Mouse (Mus musculus) urinary bladder, postnatal 10 days (tissue): ENCODE data around the gene Traf4.
"Not testable (repeated sequence)": the region's sequence is repeated elsewhere in the genome, so short reads cannot be mapped to it uniquely, and the experiment has no call there.

ENCODE experiments used
- DNase-seq: peaks from one replicate; pipeline ENCODE4 v3.0.0; 2022; ENCODE audit warnings: low spot score

The Traf4 gene

DNA sequence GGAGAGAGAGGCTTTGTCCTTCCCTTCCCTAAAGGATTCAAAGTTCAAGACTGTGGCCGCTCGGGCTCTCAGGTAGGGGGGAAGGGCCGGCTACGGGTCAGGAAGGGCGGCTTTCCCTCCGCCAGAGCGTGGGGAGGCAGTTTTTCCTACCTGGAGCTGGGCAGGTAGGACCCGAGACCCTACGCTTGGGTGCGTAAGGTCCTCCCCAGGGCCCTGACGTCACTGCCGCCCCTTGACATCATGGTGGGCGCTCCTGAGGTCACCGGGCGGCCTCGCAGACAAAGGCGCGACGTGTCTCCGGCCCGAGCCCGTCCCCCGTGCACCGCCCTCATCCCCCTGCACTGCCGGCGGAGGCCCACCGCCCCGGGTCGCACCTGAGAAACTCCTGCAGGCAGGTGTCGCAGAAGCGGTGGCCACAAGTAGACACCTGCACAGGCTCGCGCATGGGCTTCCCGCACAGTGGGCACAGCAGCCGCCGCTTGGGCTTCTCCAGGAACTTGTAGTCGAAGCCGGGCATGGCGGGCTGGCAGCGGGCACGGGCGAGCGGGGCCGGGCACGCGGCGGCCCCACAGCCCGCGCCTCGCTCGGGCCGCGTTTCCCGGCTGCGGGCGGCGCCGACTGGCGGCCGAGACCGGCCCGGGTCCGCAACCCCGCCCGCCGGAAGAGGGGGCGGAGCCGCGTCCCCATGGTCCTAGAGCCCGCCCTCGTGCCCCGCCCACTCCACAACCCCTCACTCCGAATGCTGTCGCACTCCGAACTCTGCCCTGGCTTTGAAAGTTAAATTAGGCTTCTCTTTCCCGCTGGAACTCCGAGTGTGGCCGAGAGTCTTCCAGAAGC is at the start of gene Traf4:
TSS of gene Traf4 (minus strand) at position 666 of the 837 bp plus-strand sequence.
- DNase-seq: no peak

DNA sequence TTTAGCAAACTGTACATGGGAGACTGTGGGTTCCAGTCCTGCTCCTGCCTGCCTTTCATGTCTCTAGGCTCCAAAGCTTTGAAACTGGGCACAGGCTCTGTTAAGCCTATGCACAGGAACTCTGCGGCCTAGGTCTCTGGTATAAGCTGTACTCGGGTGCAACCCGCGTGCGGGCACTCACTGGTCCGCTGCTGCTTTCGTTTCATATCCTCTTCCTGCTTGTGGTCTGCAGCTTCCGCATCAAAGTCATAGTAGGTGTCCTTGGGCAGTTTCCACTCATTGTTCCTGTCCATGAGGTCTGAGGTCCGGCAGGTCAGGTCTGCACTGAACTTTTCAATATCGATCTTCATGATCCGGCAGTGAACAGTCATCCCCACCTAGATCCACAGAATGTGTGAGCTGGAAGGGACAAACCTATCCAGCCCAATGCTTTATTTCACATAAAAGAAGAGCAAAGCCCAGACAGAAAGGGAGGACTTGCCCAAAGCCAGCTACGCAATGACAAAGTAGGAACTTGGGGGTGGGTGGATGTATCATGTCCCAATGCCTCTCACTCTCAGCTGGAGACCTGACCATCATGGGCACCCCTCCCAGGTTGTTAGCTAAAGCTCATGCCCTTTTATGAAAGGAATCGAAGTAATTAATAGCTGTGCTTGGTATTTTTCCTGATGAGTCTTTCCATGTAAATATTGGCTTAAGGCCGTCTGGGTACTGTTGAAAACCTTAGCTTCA is 47.9 kb upstream of the Traf4 start:
- DNase-seq: no peak

DNA sequence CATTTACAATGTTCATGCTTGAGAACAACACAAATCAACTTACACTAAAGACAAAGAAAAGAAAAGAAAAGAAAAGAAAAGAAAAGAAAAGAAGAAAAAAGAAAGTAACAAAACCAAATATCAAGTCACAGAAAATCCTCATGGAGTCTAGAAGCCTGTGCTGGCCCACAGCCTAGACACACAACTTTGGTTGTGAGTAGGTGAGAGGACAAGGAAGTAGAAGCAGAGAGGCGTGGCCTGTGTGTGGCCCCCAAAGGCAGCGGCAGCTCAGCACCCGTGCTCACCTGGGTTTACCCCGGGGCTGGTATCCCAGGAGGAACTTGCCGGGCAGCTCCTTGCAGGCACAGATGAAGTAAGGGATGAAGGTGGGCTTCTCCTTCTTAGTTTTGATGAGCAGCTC is 46.1 kb upstream of the Traf4 start:
- no peak for DNase-seq

DNA sequence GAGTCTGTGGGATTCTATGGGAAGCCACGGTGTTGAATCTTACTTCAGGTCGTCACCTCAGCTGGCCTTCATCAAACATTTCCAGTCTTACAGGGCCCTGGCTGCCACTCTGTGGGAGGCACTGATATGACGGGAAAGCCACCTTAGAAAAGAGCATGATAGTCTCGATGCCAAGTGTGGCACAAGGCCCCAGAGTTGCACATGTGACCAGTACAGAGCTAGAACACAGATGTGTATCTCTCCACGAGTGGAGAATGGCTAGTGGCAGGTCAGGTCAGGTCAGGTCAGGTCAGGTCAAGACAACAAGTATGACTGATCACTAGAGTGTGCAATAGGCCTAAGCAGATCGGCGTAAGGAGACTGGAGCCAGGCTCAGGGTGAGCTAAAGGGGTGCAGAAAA is 45.2 kb upstream of the Traf4 start:
- no peak for DNase-seq

DNA sequence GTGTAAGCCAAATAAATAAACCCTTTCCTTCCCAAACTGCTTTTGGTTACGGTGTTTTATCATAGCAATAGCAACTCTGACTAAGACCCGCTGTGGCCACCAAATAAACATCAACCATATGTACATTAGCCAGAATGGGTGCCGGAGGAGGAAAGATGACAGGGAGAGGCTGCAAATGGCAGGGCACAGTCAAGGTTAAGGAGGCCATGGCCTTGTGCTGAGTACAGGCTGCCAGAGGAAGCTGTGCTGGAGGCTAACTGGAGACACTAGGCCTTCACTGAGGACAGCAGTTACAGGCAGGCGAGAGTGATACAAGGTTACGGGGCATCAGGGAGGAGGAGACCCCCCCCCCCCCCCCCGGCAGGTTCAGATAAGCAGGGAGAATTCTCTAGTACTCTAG is 44.5 kb upstream of the Traf4 start:
- DNase-seq: no peak

DNA sequence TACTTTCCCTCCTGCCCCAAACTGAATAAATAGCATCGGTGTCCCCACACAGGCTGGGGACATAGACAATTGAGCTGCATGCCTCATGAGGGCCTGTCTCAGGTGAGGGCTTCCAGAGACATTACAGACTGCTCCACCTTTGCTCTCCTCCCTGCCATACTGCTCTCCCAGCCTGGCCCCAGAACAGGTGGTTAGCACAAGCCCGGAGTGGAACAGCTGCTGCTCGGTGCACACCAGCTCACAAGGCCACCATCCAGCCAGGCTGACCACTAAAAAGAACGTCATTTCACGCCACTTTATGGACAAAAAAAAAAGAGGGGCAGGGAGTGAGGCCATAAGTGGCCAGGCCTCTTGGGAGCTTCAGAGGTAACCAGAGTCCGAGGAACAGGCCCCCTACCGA is 41.8 kb upstream of the Traf4 start:
- no peak for DNase-seq

DNA sequence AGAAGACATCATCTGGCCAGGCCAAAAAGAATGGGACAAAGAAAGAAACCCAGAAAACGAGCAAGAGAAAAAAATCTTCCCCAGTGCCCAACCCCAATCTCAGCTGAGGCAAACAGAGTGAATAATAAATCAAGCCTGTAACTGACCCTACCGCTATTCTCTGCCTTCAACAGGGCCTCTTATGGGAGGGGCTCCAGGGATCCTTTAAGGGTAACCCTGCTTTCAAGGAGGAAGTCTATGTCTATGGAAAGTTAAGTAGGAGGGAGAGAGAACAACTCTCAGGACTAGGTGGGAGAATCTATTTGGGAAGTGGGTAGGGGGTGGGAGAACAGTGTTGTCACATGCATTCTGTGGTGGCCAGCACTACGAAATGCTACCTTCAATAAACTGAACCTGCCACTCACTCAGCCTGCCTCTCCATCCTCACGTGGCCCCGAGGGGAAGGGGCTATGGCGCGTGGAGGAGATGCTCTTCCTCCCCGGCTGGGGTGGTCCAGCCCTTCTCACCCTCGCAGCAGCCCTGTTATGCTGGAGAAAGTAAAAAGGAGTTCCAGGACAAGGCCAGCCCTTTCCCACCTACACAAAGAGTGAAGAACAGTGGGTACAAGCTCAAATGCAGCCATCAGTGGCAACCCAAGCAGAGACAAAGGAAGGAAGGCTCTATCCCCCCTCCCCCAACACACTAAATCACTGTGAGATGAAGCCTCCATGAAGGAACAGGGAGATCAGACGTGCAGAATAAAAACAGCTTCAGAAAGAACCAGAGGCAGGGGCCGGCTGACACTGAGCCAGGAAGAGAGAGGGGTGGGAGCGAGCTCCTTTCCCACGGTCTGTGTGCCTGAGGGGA is 40.2 kb upstream of the Traf4 start:
- no peak for DNase-seq

DNA sequence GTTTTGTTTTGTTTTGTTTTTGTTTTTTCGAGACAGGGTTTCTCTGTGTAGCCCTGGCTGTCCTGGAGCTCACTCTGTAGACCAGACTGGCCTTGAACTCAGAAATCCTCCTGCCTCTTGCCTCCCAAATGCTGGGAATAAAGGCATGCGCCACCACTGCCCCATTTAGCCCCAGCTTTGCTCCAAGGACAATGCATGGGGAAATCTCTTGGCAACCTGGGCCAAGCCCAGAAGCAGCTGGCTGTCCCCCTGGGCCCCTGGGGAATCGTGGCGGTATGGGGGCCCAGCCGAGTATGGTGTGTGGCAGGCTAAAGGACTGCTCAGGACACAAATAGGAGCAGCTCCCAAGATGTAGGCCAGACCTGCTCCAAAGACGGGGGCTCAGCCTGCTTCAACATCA is 38.9 kb upstream of the Traf4 start:
- no peak for DNase-seq

DNA sequence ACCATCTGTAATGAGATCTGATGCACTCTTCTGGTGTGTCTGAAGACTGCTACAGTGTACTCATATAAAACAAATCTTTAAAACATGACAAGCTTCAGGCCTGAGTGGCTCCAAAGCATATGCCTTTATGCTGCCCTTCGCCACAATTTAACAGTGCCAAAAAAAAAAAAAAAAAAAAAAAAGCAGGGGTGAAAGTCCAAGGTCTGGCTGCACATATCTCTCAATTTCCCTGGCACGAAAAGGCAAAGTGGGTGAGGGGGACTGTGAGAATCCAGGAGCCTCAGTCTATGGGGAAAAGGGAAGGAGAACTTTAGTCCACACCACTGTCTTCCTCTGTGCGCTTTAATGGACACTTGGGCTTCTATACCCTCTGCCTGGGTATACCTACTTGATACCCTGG is 37.0 kb upstream of the Traf4 start:
- DNase-seq: no peak

DNA sequence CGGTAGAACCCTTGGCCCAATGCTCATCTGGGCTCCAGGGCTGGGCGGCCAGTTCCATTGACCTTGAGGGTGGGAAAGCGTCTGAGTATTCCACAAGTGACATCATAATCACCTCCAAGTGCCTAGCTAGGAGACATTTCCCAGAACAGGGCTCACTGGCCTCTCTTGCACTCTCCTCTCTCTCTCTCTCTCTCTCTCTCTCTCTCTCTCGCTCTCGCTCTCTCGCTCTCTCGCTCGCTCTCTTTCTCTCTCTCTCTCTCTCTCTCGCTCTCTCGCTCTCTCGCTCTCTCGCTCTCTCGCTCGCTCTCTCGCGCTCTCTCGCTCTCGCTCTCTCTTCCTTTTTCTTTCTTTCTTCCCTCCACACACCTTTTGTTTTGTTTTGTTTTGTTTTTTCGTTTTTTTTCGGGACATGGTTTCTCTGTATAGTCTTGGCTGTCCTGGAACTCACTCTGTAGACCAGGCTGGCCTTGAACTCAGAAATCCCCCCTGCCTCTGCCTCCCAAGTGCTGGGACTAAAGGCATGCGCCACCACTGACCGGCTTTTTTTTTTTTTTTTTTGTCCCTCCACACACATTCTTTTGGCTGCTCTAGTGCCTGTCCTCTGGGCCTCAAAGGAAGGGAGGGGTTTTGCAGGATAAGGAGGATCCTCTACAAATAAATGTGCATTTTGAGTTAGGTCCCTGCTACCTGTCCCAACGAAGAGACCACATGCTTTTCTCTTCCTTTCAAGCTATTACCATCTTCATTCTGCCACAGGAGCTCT is 29.9 kb upstream of the Traf4 start:
- DNase-seq: no peak

DNA sequence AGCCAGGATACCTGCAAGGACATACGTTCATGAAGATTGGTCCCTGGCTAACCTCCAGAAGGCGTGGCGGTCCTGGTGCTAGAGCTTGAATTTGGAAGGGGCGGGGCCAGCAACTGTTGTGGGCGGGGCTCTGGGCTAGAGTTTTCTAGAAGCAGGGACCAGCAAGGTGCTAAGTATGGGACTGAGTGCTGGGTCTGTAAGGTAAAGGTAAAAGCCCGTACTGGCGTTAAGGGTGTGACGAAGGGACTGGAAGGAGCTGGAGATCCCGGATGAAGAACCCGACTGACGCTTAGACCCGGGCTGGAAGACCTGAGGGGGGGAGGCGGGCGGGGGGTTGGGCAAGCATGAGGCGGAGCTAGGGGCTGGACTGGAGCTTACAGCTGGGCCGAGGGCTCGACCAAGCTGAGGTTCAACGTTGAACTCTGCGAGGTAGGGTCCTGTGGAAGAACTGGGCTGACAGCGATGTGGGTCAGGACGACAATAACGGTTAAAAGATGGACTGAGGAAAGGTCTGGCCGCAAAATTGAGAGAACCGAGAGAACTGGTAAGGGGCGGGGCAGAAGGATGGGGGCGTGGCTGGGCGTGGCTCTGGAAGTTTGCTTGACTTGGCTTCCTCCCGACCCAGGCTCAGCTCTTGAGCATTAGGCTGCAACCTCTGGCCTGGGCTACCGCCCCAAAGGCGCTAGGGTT is 29.2 kb upstream of the Traf4 start:
- no peak for DNase-seq

DNA sequence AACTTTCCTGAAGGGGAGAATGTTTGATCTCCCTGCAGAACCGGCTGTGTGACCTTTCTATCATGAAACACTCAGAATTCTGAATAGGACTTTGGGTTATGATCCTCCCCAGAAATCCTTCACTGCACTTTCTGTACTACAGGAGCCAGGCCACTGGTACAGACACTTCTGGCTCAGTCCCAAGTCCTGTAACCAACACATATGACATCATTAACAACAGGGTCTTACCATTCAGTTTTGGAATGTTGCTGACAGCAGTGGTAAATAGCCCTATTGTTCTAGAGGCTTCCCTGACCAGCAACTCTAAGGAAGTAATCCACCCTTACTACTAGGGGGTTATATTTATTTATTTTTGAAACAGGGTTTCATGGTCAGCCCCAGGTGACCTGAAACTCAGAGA is 27.7 kb upstream of the Traf4 start, which contains the start of gene Proca1:
TSS of gene Proca1 (plus strand) at position 280 of the 400 bp plus-strand sequence.
- DNase-seq: no peak

DNA sequence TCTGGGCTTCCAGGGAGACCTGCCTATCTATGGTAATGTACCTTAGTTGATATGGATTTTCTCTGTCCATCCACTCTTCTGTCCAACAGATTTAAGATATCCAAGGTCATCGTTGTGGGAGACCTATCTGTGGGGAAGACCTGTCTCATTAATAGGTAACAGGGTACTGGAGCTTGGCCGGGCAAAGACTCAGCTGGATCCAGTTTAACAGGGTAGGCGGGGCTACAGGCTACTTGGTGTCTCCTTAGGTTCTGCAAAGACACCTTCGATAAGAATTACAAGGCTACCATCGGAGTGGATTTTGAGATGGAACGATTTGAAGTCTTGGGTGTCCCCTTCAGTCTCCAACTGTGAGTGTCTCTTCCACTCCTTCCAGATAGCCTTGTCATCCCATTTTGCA is 24.7 kb upstream of the Traf4 start:
- DNase-seq: no peak

DNA sequence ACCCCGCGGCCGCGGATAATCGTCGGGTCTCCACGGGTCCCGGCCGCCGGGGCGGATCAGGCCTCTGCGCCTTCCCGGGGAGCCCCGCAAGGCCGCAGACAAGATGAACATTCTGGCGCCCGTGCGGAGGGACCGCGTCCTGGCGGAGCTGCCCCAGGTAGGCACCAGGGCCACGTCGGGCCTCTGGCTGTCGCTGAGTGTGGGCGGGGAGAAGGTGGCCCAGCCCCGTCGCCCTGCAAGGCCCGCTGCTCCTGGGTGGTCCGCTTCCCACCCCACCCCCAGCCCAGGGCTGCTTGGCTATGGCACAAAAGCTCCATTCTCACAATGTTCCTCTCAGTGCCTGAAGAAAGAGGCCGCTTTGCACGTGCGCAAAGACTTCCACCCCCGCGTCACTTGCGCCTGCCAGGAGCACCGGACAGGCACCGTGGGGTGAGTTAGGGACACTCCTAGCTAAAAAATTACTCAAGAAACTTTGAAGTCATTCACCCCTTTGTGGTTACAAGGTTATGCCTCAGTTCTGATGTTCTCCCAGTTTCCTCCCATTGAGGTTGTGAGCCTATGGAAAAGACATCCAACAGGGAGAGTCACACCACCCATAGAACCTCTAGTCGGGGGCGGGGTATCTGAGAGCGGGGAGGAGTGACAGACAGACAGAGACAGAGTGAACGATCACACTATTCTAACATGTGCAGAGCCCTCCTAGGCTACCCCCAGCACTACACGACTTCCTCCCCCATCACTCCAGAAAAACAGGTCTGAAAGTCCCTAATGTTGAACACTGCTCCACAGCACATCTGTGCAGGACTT is 24.0 kb upstream of the Traf4 start:
- no peak for DNase-seq

DNA sequence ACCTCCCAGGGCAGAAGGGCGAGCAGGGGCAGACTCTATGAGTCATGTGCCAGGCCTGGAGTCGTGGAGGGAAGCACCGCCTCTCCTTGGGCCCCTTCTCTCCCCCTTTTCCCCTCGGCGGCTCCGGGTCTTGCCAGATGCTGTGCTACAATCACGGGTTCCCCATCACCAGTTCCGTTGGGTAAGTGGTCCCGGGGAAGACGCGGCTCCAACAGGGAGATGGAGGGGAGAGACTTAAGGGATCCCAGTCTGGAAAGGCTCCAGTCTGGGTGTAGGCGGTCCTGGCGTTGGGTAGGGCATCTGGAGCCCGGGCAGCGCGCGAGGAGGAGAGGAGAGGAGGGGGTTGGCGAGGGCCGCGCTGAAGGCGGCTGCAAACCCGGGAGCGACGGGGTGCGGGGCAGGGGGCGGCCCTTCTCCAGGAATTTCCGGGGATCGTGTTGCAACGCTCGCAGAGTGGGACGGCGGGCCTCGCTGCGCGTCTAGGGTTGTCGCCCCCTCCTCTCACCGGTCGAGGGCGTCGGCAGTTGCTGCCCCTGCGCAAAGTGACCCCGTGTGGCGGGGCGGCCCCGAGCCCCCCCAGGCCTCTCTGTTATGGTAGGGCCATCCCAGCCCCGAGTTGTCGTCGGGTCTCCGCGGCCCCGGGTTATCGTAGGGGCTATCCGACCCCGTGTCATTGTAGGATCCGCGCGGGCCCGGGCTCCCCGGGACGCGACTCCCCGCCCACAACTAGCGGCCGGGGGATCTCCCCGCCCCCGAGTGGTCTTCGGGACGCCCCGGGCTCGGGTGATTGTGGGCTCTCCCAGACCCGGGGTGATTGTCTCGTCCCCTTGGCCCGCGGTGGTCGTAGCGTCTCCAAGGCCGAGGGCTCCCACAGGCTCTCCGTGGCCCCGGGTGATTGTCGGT is 23.2 kb upstream of the Traf4 start, which contains the start of gene Rab34:
TSS of gene Rab34 (plus strand) at position 100 of the 903 bp plus-strand sequence.
- no peak for DNase-seq

DNA sequence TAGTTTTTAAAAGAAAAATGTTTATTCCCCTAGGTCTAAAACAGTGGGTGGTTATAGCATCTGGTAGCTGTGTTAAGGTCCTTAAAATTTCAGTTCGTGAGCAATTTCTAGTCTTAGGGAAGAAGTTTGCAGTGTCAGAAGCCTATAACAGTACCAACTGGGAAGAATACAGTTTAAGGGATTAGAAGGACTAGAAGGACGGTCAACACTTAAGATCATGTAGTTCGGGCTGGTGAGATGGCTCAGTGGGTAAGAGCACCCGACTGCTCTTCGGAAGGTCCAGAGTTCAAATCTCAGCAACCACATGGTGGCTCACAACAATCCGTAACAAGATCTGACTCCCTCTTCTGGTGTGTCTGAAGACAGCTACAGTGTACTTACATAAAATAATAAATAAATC is 19.3 kb upstream of the Traf4 start:
- DNase-seq: not testable (repeated sequence)

DNA sequence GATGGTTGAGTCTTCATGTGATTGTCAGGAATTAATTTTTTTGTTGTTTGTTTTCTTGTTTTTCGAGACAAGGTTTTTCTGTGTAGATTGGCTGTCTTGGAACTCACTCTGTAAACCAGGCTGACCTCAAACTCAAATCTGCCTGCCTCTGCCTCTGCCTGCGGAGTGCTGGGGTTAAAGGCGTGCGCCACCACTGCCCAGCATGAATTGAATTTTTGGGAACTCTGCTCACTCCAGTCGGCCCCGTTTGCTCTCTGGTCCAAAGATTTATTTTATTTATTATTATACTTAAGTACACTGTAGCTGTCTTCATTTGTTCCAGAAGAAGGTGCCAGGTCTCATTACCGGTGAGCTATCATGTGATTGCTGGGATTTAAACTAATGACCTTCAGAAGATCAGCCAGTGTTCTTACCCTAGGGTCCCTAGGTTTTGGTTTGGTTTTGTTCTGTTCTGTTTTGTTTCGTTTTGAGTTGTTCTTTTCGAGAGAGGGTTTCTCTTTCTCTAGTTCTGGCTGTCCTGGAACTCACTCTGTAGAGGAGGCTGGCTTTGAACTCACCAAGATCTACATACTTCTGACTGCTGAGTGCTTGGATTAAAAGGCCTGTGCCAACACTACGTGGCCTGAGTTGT is 18.6 kb upstream of the Traf4 start:
- no peak for DNase-seq

DNA sequence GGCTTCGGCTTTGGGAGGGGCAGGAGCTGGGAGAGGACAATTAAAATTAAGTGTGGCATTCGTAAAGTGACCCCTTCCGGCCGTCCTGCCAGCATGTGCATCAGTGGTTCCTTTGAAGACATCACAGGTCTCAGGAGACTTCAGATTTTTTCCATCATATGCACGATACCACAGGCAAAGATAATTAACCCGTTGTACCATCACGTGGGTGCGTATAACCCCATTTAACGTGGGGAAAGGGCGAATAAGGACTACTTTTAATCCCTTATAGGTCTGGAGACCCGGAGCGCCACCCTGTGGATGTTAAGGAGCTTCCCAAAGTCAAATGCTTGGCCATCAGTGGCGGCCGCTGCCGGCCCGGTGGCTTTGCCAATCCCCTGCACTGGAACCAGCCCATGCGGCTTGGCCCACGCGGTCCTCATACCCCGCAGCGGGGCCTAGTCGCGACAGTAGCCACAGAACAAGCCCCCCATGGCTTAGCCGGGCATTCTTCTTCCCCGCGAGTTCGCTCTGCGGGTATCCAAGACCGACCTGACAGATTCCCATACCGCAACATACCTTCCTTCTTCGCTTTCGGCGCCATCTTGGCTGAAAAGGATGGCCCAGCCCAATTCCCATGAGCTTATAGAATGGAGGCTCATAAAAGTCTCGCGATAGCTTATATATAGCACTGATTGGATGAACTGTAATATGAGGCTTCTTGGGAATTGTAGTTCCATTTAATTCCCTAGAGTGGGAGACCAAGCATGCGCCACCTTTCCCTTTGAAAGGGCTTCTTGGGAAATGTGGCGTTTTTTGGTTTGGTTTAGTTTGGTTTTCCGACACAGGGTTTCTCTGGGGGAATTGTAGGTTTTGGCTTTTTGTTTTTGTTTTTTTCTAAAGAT is 17.8 kb upstream of the Traf4 start, which contains the start of gene Rpl23a:
TSS of gene Rpl23a (minus strand) at position 624 of the 884 bp plus-strand sequence.
- DNase-seq: no peak
